8 mouse cellular contexts compared by ENCODE assay signal in genomic region chr6:29272312-29273072, GRCm38 (mm10). TPM values are rescaled to one million over a fixed set of nuclear protein-coding genes. Genes with fewer than 3 reads are reported as not detected.
DNase-seq lines count a peak whose midpoint lies in the region; ATAC-seq lines count a peak whose summit lies in the region.

Gene Hilpda, plus strand, starts transcription at chr6:29272488.

- H3K27me3 ChIP-seq in hindbrain, embryonic 15.5 days: no peaks in the 10 kb centered on the region

- H3K9me3 ChIP-seq in hindbrain, embryonic 15.5 days: no peaks in the 10 kb centered on the region

- H3K4me1 ChIP-seq in hindbrain, embryonic 15.5 days (replicated peaks): peaks cover 15% of the 10 kb centered on the region

- no peaks in the 10 kb centered on the region for H3K36me3 ChIP-seq in hindbrain, embryonic 15.5 days

- peak within 1 kb of the TSS; percentile 78 for H3K27ac ChIP-seq in hindbrain, embryonic 15.5 days (replicated peaks)

- H3K4me2 ChIP-seq in hindbrain, embryonic 15.5 days: peak within 1 kb of the TSS; percentile 76

- H3K4me3 ChIP-seq in hindbrain, embryonic 15.5 days: peak within 1 kb of the TSS; percentile 71

- peak; percentile 95 for DNase-seq in R1 (ENCODE audit: low read depth, low spot score)
- peak; percentile 89 to 93 for DNase-seq in cerebellum, postnatal 25 days
- peak; percentile 89 to 92 for DNase-seq in frontal cortex, postnatal 36 days (ENCODE audit: low spot score in 2 of 2)
- peak; percentile 78 for DNase-seq in left cerebral cortex, adult 11 months (ENCODE audit: low spot score)
- DNase-seq in lung, postnatal 4 days: peak; percentile 93 to 95
- DNase-seq in retina, postnatal 7 days (ENCODE audit: low read depth, low spot score): peak; percentile 79
- DNase-seq in urinary bladder, adult 2 months (ENCODE audit: low spot score): peak; percentile 85

- 0% methylated on average over 46 of the region's 46 CpGs for WGBS in hindbrain, embryonic 15.5 days

- ATAC-seq in hindbrain, embryonic 15.5 days (ENCODE audit: low FRiP score, low read depth): peak; percentile 98

- H3K9ac ChIP-seq in hindbrain, embryonic 15.5 days: peak within 1 kb of the TSS; percentile 75

RNA-seq across cellular contexts. Expression of gene Hilpda, which starts in this region (rescaled TPM):
- 31.7 and 33.3 TPM in 2 replicates for polyA plus RNA-seq in hindbrain, embryonic 15.5 days (2015; fragmentation: Nextera tagmentation; extraction: Ambion mirVana)
- polyA plus RNA-seq in urinary bladder, adult 2 months (2012; rRNA removed): 39.8 and 70.3 TPM in 2 replicates

Comparison
In these comparisons a context has a peak if more than half of its experiments do, and no peak if none do; other contexts are left out.
1. Peak in every context shown above with its lines: DNase-seq, ATAC-seq, H3K4me3 ChIP-seq and H3K27ac ChIP-seq.